Mouse (Mus musculus): ENCODE data around the gene Dusp7.

Dusp7 gene

DNA sequence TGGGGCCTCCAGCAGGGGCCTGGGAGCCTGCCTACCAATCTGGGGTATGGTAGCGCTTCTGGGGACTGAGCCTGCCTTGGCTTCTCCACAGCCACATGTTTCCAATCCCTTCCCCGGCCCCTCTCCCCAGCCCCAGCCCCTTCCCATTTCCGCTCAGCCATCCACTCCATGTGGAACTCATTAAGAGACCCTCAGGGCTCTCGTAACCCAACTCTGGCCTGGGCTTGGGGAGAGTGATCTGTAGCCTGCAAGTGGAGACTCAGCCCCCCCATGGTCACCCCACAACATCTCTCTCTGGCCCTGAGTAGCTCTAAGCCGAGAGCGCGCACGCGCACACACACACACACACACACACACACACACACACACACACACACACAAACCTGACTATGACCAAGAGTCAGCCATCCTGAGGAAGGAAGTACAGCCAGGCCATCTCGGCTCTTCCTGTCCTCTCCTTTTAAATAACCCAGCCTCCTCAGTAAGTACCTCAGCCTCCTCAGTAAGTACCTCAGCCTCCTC, 12.0 kb upstream of the Dusp7 start:
- no peak for TF ChIP-seq POU5F1 (IDR thresholded peaks at IDR 0.05; ENCODE audit: borderline replicate concordance, low read length)
- TF ChIP-seq CTCF (conservative IDR thresholded peaks at IDR 0.05; ENCODE audit: low read length) = no peak
- TF ChIP-seq NANOG (IDR thresholded peaks at IDR 0.05; ENCODE audit: borderline replicate concordance, low read length) = no peak
- H3K9me3 ChIP-seq (ENCODE audit: low read length) = no peaks in the 10 kb centered on the region

DNA sequence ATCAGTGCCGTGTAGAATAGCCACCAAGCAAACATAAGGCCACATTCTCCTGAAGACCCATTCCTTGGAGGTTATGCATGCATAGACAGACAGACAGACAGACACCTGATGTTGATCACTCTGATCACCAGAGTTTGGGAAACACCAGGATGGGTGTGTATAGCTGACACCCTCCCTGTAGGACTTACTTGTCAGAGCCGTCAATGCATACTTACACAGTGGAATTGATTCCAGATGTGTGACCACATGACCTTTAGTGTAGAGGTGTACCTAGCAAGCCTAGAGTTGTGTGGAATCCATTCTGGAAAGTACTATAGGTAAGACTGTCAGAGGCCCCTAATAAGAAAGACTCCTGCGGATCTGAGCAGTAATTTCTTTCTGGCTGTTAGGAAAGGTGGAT, 11.3 kb upstream of the Dusp7 start:
- no peak for TF ChIP-seq POU5F1 (IDR thresholded peaks at IDR 0.05; ENCODE audit: borderline replicate concordance, low read length)
- no peak for TF ChIP-seq CTCF (conservative IDR thresholded peaks at IDR 0.05; ENCODE audit: low read length)
- TF ChIP-seq NANOG (IDR thresholded peaks at IDR 0.05; ENCODE audit: borderline replicate concordance, low read length) = no peak
- H3K36me3 ChIP-seq (ENCODE audit: insufficient read depth, low read length) = no peaks in the 10 kb centered on the region

More for the DNA sequence above, 12.0 kb upstream of the Dusp7 start:
- H3K4me1 ChIP-seq (replicated peaks; ENCODE audit: low read depth, low read length) = peaks cover 27% of the 10 kb centered on the region
- no peaks in the 10 kb centered on the region for H3K36me3 ChIP-seq (ENCODE audit: insufficient read depth, low read length)
- no peak overlapping the region for H3K4me3 ChIP-seq (replicated peaks; ENCODE audit: low read length)
- H3K27me3 ChIP-seq (ENCODE audit: insufficient read depth, low read length) = 0 out of 2 replicates have a peak, but pooled peaks cover 4% of the 10 kb centered on the region

DNA sequence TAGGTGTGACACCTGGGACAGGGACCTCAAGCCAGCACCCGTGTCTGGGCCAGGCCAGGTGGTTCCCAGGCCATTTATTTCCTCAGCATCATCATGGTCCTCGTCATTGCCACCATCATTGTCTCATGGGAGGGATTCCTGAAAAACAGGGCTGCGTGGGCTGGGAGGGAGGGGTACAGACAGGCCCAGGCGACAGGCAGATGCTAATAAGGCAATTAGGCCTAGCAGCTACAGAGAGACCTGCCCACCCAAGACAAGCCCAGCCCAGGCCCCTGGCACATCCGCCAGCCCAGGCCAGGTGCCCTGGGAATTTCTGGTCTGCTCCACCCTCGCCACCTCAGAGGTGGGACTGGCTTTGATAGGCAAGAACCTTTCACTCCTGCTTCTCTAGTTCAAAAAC, 9.1 kb upstream of the Dusp7 start:
- TF ChIP-seq POU5F1 (IDR thresholded peaks at IDR 0.05; ENCODE audit: borderline replicate concordance, low read length) = no peak
- TF ChIP-seq CTCF (conservative IDR thresholded peaks at IDR 0.05; ENCODE audit: low read length) = no peak
- TF ChIP-seq NANOG (IDR thresholded peaks at IDR 0.05; ENCODE audit: borderline replicate concordance, low read length) = no peak
- 0 out of 2 replicates have a peak, but pooled peaks cover 4% of the 10 kb centered on the region for H3K27me3 ChIP-seq (ENCODE audit: insufficient read depth, low read length)
- peaks cover 9% of the 10 kb centered on the region for H3K4me1 ChIP-seq (replicated peaks; ENCODE audit: low read depth, low read length)
- H3K9me3 ChIP-seq (ENCODE audit: low read length) = no peaks in the 10 kb centered on the region
- H3K36me3 ChIP-seq (ENCODE audit: insufficient read depth, low read length) = no peaks in the 10 kb centered on the region
- H3K4me3 ChIP-seq (replicated peaks; ENCODE audit: low read length) = no peak overlapping the region

More for the DNA sequence above, 11.3 kb upstream of the Dusp7 start:
- Histone ChIP-seq H3K4me3 (replicated peaks; ENCODE audit: low read length) (no peak overlapping the region), H3K9me3 (ENCODE audit: low read length) (no peaks in the 10 kb centered on the region), H3K27me3 (ENCODE audit: insufficient read depth, low read length) (0 out of 2 replicates have a peak, but pooled peaks cover 4% of the 10 kb centered on the region), H3K4me1 (replicated peaks; ENCODE audit: low read depth, low read length) (peaks cover 20% of the 10 kb centered on the region)

DNA sequence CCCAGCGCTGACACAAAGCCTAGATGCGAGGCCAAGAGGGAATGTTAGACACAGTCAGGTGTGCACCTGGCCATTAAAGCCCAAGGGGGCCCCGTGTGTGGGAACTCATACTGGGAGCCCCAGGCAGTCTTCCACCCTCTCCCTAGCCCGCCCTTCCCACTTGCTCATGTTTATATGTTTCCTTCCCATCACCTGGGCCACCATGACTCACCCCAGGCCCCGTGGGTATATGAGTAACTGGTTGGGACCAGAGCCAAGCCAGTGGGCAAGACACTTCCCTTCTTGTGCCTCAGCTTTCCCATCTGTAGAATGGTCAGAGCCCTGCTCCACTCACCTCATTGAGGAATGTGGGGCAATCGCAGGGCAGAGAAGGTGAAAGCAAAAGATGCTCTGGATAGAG, 7.3 kb upstream of the Dusp7 start:
- Histone ChIP-seq H3K4me1 (replicated peaks; ENCODE audit: low read depth, low read length) (peaks cover 11% of the 10 kb centered on the region), H3K4me3 (replicated peaks; ENCODE audit: low read length) (no peak overlapping the region), H3K27me3 (ENCODE audit: insufficient read depth, low read length) (peaks cover 11% of the 10 kb centered on the region), H3K36me3 (ENCODE audit: insufficient read depth, low read length) (no peaks in the 10 kb centered on the region), H3K9me3 (ENCODE audit: low read length) (no peaks in the 10 kb centered on the region)
- TF ChIP-seq NANOG (IDR thresholded peaks at IDR 0.05; ENCODE audit: borderline replicate concordance, low read length) = no peak
- no peak for TF ChIP-seq CTCF (conservative IDR thresholded peaks at IDR 0.05; ENCODE audit: low read length)
- TF ChIP-seq POU5F1 (IDR thresholded peaks at IDR 0.05; ENCODE audit: borderline replicate concordance, low read length) = no peak

DNA sequence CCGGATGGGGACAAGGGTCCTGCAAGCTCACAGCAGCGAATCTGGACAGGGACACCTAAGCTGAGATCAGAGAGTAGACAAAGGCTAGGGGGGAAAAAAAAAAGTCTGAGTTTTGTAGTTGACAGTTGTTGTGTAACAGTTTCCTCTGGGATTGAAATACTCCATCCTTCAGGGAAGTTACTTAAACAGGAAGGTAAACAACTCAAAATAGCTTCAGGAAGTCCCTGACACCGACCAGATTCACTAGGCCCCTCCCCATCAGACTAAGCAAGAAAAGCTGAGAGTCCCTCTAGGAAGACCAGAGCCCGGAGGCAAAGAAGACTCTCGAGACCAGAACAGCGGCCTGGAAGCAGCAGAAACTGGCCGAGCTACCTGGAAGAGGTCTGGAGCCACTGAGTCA, 3.1 kb upstream of the Dusp7 start:
- TF ChIP-seq NANOG (IDR thresholded peaks at IDR 0.05; ENCODE audit: borderline replicate concordance, low read length) = no peak
- TF ChIP-seq POU5F1 (IDR thresholded peaks at IDR 0.05; ENCODE audit: borderline replicate concordance, low read length) = no peak
- Histone ChIP-seq H3K9me3 (ENCODE audit: low read length) (no peaks in the 10 kb centered on the region), H3K4me1 (replicated peaks; ENCODE audit: low read depth, low read length) (peaks cover 32% of the 10 kb centered on the region), H3K4me3 (replicated peaks; ENCODE audit: low read length) (no peak overlapping the region), H3K27me3 (ENCODE audit: insufficient read depth, low read length) (peaks cover 38% of the 10 kb centered on the region), H3K36me3 (ENCODE audit: insufficient read depth, low read length) (no peaks in the 10 kb centered on the region)

DNA sequence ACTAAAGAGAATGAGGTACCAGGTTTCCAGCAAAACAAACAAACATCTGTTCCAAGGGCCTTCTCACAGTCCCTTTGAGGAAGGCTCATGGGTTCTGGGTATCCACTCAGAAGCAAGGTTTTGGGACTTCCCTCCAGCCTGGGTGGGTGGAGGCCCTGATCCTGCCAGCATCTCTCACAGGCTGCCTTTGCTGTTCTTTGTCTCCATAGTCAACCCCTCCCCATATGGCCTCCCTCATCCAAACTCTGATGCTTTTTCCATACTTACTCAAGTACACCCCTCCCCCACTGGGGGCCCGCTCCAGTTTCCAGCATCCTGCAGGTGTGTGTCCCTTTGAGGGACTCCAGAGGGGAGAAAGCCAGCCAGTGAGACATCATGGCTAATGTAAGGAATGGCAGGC, 2.2 kb upstream of the Dusp7 start:
- TF ChIP-seq POU5F1 (IDR thresholded peaks at IDR 0.05; ENCODE audit: borderline replicate concordance, low read length) = no peak
- Histone ChIP-seq H3K36me3 (ENCODE audit: insufficient read depth, low read length) (peaks cover 4% of the 10 kb centered on the region), H3K4me3 (replicated peaks; ENCODE audit: low read length) (no peak overlapping the region), H3K4me1 (replicated peaks; ENCODE audit: low read depth, low read length) (peaks cover 37% of the 10 kb centered on the region), H3K9me3 (ENCODE audit: low read length) (no peaks in the 10 kb centered on the region), H3K27me3 (ENCODE audit: insufficient read depth, low read length) (peaks cover 42% of the 10 kb centered on the region)

DNA sequence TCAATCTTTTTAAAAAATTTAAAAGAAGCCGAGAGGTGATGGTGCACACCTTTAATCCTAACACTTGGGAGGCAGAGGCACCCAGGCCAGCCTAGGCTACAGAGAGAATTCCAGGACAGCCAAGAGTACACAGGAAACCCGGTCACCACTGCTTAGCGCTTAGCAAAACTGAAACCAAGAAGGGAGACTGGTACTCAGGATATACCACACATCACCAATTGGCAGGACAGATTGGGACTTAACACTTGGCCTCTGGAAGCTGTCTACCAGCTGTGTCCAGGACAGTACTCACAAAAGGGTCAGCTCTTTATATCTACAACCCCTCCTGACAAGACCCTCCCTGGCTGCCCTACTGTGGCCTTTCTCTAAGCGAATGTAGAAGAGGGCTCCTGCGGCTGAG, 1.4 kb upstream of the Dusp7 start:
- H3K9me3 ChIP-seq (ENCODE audit: low read length) = no peaks in the 10 kb centered on the region
- H3K27me3 ChIP-seq (ENCODE audit: insufficient read depth, low read length) = peaks cover 46% of the 10 kb centered on the region
- H3K4me1 ChIP-seq (replicated peaks; ENCODE audit: low read depth, low read length) = peaks cover 45% of the 10 kb centered on the region
- TF ChIP-seq NANOG (IDR thresholded peaks at IDR 0.05; ENCODE audit: borderline replicate concordance, low read length) (no peak), CTCF (conservative IDR thresholded peaks at IDR 0.05; ENCODE audit: low read length) (no peak), POU5F1 (IDR thresholded peaks at IDR 0.05; ENCODE audit: borderline replicate concordance, low read length) (no peak)
- H3K4me3 ChIP-seq (replicated peaks; ENCODE audit: low read length) = peak overlapping the region; percentile 86
- peaks cover 12% of the 10 kb centered on the region for H3K36me3 ChIP-seq (ENCODE audit: insufficient read depth, low read length)

DNA sequence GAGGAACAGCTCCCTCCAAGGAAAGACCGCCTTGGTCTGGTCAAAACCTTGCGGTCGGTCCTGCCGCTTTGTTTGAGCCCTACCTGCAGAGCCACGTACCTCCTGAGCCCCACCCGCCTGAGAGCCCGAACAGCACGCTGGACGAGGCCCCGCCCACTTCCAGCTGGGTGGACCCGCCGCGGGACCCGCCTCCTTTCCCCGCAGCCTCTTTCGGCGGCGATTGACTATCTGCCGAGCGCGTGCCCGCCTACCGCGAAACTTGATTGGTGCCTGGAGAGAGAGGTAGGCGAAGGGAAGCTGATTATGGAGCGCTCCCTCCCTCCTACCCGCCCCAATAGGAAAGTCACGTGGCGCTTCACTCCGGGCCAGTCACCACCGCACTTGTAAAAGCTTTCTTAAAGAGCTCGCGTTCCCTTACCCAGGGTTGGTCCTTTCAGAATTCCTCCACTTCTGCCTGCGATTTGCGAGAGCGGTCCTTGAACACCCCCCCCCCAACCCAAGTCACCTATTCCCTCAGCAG, 780 bp upstream of the Dusp7 start:
- H3K36me3 ChIP-seq (ENCODE audit: insufficient read depth, low read length) = peaks cover 19% of the 10 kb centered on the region
- peaks cover 46% of the 10 kb centered on the region for H3K27me3 ChIP-seq (ENCODE audit: insufficient read depth, low read length)
- TF ChIP-seq POU5F1 (IDR thresholded peaks at IDR 0.05; ENCODE audit: borderline replicate concordance, low read length) (no peak), NANOG (IDR thresholded peaks at IDR 0.05; ENCODE audit: borderline replicate concordance, low read length) (no peak), CTCF (conservative IDR thresholded peaks at IDR 0.05; ENCODE audit: low read length) (no peak)
- no peaks in the 10 kb centered on the region for H3K9me3 ChIP-seq (ENCODE audit: low read length)
- H3K4me1 ChIP-seq (replicated peaks; ENCODE audit: low read depth, low read length) = peaks cover 46% of the 10 kb centered on the region
- peak overlapping the region; percentile 86 for H3K4me3 ChIP-seq (replicated peaks; ENCODE audit: low read length)
